Mouse (Mus musculus) ES-Bruce4 (cell line): ENCODE data around the gene Pknox2. TPM values are rescaled to one million over a fixed set of nuclear protein-coding genes. Genes with fewer than 3 reads are reported as not detected.

Source experiments
- H3K27ac ChIP-seq: 2 replicates; pipeline ENCODE4 v1.5.1; 2012; ENCODE audit warnings: low read length, inconsistent platforms; ENCODE audit not compliant: insufficient read depth
- H3K27me3 ChIP-seq: 2 replicates; pipeline ENCODE4 v1.6.1; 2012; ENCODE audit warnings: mild to moderate bottlenecking, low read length, inconsistent platforms; ENCODE audit not compliant: control insufficient read depth, poor library complexity, insufficient read depth, severe bottlenecking
- H3K36me3 ChIP-seq: 2 replicates; pipeline ENCODE4 v1.6.1; 2012; ENCODE audit warnings: inconsistent platforms, mild to moderate bottlenecking, low read length, moderate library complexity; ENCODE audit not compliant: control insufficient read depth, poor library complexity, insufficient read depth, severe bottlenecking
- H3K4me1 ChIP-seq: one replicate; pipeline ENCODE4 v1.8.1; 2011; ENCODE audit warnings: low read length; ENCODE audit not compliant: control insufficient read depth, insufficient read depth
- H3K4me3 ChIP-seq: 2 replicates; pipeline ENCODE4 v1.5.1; 2011; ENCODE audit warnings: low read depth, mild to moderate bottlenecking, low read length
- H3K9ac ChIP-seq: 2 replicates; pipeline ENCODE4 v1.6.1; 2012; ENCODE audit warnings: low read depth, mild to moderate bottlenecking, inconsistent platforms; ENCODE audit not compliant: poor library complexity, severe bottlenecking
- H3K9me3 ChIP-seq: replicated peaks from 2 replicates; pipeline ENCODE4 v1.6.1; 2012; ENCODE audit warnings: mild to moderate bottlenecking, low read length, inconsistent platforms; ENCODE audit not compliant: control insufficient read depth, poor library complexity, insufficient read depth, severe bottlenecking
- CTCF ChIP-seq: IDR thresholded peaks from one replicate; pipeline ENCODE4 v1.8.1; 2011; ENCODE audit warnings: low read depth, low read length
- EP300 ChIP-seq: IDR thresholded peaks from 2 replicates; pipeline ENCODE4 v1.6.1; 2011; ENCODE audit warnings: low read depth, low read length; ENCODE audit not compliant: insufficient read depth
- POLR2A ChIP-seq: IDR thresholded peaks from one replicate; pipeline ENCODE4 v1.8.1; 2011; ENCODE audit warnings: low read length; ENCODE audit not compliant: insufficient read depth
- polyA plus RNA-seq: library from polyadenylated mRNA; stranded (reverse); fragments of >200 nt; gene quantifications from 2 replicates; pipeline ENCODE4 v1.2.4, GENCODE M21; 2011; ENCODE audit warnings: low read depth; ENCODE audit not compliant: missing spikeins, insufficient read depth, insufficient read length

Gene Pknox2
- polyA plus RNA-seq, 1 experiment, result 12.3 TPM

DNA sequence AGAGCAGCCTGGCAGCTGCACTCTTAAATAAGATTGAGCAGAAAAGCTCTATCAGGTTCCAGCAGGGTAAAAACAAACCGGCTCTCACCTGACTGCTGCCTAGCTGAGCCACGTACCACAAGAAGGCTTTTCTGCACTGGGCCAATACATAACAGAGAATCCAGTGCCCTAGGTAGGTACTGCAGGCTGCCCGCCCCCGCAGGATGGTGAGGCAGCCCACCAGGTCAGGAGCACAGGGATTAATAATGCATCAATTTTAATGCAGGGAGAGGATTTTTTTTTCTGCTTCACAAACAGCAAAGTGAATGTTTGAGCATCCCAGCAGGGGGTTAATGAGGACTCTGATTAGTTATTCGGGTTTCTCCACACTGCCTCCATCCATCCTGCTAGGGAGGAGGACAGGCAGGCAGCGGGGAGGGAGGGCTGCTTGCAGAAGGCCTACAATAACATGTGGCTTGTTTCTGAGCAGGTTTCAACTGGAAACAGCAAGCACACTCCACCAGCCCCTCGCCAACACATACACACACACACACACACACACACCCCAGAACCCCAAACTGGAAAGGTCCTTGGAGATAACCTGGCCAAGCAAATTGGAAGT lies 145.2 kb downstream of the Pknox2 start:
- H3K27ac ChIP-seq, result no peak overlapping the region
- no peak overlapping the region for H3K9ac ChIP-seq
- peaks cover 2% of the 10 kb centered on the region for H3K4me1 ChIP-seq
- no peak overlapping the region for H3K4me3 ChIP-seq
- no peaks in the 10 kb centered on the region for H3K36me3 ChIP-seq
- H3K9me3 ChIP-seq, result no peaks in the 10 kb centered on the region
- no peaks in the 10 kb centered on the region for H3K27me3 ChIP-seq
- TF ChIP-seq EP300 (no peak), CTCF (no peak), POLR2A (no peak)

DNA sequence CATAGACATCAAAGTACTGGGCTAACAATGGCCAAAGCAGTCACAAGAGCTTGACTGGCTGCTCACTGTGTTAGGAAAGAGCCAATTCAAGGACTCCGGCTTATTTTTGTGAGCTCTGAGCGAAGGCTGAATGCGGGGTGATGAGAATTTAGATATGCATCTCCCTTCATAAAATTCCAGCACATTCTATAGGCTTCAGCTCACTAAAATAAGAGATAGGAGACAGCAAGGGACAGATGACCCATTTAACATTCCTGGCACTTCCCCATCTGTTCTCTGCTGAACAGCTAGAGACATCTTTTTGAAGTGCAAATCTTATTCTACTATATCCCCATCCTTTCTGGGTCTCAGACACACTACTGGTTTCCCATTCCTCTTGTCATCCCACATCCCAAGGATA lies 147.8 kb downstream of the Pknox2 start:
- Histone ChIP-seq H3K27me3 (no peaks in the 10 kb centered on the region), H3K36me3 (no peaks in the 10 kb centered on the region), H3K4me3 (no peak overlapping the region), H3K27ac (no peak overlapping the region), H3K9me3 (no peaks in the 10 kb centered on the region), H3K4me1 (no peaks in the 10 kb centered on the region), H3K9ac (no peak overlapping the region)
- TF ChIP-seq POLR2A (no peak), EP300 (no peak), CTCF (no peak)

DNA sequence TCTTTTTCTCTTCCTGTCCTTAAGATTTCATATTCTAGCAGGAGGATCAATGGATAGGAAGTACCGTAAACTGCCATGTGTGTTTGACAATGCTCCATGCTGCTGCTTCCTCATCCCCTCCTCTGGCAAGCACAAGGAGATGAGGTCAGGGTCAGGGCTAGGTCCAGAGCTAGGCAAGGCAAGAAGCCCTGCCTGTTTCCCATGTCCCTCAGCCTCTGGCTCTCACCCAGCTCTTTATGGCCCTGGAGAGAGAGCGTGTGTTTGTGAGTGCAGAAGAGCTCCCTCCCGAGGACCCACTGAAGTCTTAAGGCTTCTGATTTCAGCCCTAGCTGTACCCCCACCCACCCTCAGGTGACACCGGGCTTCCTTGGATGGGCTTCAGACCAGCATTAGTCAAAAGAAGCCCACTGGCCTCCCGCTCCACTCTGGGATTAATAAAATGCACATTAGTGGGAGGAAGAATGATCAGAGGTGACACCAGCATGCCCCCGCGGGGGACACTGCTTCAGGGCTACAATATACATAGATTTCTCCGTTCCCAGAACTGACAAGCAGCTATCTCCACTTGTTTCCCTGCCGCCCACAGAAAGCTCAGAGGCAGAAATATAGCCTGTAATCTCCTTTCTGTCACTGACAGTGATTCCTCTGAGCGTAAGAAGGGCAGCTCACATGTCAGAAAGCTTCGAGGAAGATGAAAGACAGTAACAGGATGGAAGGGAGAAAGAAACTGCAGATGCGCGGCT lies 156.4 kb downstream of the Pknox2 start:
- no peaks in the 10 kb centered on the region for H3K27me3 ChIP-seq

DNA sequence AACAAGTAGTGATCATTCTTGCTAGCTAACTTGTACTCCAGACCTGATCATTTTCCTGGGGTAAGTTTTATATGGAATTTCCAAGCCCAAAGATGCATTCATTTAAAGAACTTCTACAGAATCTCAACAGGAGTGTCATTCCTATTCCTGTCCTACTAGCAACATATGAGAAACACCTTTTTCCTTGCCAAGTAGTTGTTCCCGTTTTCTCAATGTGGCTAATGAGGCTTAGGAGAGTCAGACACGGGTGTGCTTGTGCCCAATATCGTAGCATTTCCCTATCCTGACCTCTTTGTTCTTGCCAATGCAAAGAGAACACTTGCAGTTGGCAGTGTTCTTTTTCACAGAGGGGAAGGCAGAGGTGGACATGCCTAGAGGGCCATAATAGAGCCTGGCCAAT lies 157.2 kb downstream of the Pknox2 start:
- no peaks in the 10 kb centered on the region for H3K36me3 ChIP-seq
- no peaks in the 10 kb centered on the region; the same call in 1 of the 2 replicates for H3K9me3 ChIP-seq
- H3K27me3 ChIP-seq, result no peaks in the 10 kb centered on the region
- H3K9ac ChIP-seq, result no peak overlapping the region
- no peak for TF ChIP-seq CTCF
- H3K4me3 ChIP-seq, result no peak overlapping the region
- H3K27ac ChIP-seq, result no peak overlapping the region
- no peaks in the 10 kb centered on the region for H3K4me1 ChIP-seq

More for the DNA sequence above, 156.4 kb downstream of the Pknox2 start:
- H3K9me3 ChIP-seq, result no peaks in the 10 kb centered on the region; the same call in 1 of the 2 replicates
- TF ChIP-seq POLR2A (no peak), EP300 (no peak), CTCF (no peak)
- no peak overlapping the region for H3K27ac ChIP-seq
- H3K4me1 ChIP-seq, result no peaks in the 10 kb centered on the region
- H3K4me3 ChIP-seq, result no peak overlapping the region
- H3K9ac ChIP-seq, result no peak overlapping the region
- no peaks in the 10 kb centered on the region for H3K36me3 ChIP-seq

DNA sequence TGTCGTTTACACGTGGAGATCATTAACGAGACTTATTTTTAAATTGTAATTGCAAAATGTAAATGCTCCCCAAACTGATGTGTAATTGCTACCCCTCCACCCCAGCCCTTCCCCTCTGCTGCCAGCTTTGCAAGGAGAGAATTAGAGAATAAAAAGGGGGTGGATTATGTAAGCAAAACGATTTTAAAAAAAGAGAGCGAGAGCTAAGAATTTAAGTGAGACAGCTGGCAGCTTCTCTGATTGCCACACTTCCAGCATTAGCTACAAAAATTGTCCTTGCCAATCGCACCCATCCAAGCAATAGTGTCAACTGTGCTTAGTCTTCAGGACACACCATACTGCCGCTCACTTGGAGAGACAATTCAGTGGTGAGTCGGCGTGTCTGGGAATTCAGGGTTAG lies 162.0 kb downstream of the Pknox2 start:
- no peak for TF ChIP-seq EP300
- TF ChIP-seq CTCF, result no peak
- TF ChIP-seq POLR2A, result no peak

DNA sequence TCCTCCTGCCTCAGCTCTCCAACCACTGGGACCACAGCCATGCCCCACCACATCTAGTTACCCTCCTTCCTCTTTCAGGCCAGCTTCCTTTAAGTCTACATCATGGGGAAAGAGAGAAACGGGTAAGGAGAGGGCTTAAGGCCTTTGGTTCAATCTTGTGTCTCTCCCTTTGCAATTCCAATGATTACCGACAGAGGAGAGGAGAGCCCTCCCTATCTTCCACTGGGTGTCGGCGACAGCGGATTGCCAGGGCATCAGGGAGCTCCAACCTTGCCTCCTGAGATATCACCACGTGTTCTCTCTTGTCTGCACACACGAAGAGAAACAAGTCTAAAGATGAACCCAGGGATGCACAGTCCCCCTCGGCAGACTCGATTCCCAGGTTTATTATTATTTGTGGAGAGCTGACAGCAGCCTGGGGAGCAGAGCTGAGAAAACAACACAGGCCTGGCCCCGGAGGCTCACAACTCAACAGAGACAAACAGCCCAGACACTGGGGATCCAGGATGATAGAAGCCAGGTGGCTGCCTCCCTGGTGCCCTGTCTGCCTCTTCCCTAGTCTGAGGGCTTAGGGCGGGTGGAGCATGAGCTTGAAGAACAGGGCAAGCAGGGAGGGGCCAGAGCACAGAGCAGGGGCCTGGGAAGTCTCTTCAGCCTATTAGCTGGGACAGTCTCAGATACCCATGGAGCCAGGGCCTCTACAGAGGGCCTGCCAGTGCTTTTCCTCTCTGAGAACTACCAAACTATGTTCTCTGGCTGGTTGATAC lies 170.4 kb downstream of the Pknox2 start:
- H3K27me3 ChIP-seq, result no peaks in the 10 kb centered on the region
- TF ChIP-seq CTCF (peak; percentile 10), EP300 (no peak)
- no peaks in the 10 kb centered on the region for H3K4me1 ChIP-seq
- no peak overlapping the region for H3K4me3 ChIP-seq
- no peaks in the 10 kb centered on the region for H3K36me3 ChIP-seq
- H3K27ac ChIP-seq, result no peak overlapping the region
- no peaks in the 10 kb centered on the region for H3K9me3 ChIP-seq
- no peak overlapping the region for H3K9ac ChIP-seq

More for the DNA sequence above, 162.0 kb downstream of the Pknox2 start:
- Histone ChIP-seq H3K9me3 (no peaks in the 10 kb centered on the region), H3K4me3 (no peak overlapping the region), H3K36me3 (no peaks in the 10 kb centered on the region), H3K27ac (no peak overlapping the region), H3K4me1 (no peaks in the 10 kb centered on the region), H3K9ac (no peak overlapping the region), H3K27me3 (no peaks in the 10 kb centered on the region)
